Mouse (Mus musculus) forelimb bud, embryonic 11.5 days (tissue): Measurements from ENCODE around the gene Ttc39a.
A peak's percentile ranks its signal among the peaks of the same experiment; 100 is the strongest.

ENCODE experiments used
- DNase-seq: peaks from one replicate; pipeline ENCODE4 v3.0.0-alpha.2; 2012; ENCODE audit warnings: low read depth, low spot score

The Ttc39a gene

DNA sequence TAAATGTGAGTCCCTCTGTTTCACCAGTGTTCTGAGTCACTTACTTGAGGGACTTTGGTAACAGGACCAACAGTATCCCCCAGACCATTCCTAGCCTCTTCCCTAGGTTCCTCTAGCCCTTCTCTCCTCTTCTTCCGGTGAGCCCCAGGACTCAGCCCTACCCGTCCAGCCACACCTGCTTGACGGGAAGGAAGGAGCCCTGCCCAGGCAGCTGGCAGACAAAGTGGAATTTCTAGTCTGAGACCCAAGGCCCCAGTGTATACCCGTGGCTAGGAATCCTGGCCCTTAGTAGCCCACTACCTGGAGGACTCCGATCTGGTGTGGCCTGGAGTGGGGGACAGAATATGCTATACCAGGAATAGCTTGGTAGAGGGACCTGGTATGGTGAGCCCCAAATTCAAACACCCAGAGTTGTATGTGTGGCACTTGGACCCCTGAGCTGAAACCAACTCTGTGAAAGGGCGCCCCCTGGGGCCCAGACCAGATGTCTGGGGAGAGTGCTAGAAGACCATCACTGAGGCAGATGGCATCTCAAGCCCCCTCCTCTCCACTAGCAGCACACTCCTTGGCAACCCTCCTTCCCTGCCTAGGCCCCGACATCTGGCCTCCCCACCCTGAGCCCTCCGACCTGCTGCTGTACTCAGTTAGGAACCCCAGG, 13.8 kb downstream of the Ttc39a start:
- no peak for DNase-seq

DNA sequence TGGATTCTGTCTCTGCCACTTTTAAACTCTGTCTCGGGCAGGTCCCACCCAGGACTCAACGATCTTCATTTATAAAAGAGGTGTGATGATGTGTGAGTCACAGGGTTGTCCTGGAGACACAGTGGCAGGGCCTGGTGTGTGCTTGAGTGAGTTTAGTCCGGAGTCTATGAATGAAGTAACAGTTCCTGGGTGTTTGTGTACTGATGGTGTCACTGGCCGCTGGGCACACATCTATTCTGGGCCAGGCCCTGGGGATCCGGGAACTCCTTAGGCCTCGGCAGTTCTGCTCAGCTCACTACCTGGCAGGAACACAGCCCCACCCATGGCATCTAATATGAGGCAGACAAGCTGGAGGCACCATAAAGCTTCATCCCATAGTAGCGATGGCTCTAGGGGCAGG, 15.2 kb downstream of the Ttc39a start:
- no peak for DNase-seq

DNA sequence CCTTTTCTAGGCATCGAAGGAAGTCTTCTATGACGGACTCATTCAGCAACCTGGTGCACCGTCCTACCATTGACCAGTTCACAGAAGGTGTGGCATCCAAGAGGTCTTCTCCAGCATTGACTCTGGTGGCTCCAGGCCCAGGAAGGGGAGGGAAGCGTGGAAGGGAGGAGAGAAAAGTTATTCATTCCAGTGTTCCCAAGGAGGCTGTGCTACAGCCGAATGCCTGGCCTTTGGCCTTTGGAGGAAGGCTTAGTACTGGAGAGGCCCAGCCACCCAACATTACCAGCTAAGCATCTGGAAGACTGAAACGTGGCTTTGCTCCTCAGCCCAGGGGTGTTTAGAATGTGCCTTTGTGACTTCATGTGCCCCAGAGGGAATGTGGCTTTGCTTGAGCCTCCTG, 16.0 kb downstream of the Ttc39a start:
- no peak for DNase-seq

DNA sequence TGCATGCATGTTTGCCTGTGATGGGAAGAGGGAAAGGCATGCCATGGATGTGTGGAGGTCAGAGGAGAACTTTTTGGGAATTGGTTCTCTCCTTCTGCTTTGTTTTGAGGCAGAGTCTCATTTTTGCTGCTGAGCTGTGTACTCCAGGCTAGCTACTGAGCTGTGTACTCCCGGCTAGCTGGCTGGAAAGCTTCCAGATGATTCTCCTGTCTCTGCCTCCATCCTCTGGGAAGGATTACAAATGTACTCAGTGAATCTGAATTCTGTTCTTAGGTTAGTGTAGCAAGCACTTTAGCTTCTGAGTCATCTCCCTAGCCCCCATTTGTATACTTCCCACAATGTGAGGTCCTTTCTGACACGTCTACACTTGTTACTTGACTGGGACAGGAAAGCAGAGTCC, 17.0 kb downstream of the Ttc39a start:
- DNase-seq = no peak

DNA sequence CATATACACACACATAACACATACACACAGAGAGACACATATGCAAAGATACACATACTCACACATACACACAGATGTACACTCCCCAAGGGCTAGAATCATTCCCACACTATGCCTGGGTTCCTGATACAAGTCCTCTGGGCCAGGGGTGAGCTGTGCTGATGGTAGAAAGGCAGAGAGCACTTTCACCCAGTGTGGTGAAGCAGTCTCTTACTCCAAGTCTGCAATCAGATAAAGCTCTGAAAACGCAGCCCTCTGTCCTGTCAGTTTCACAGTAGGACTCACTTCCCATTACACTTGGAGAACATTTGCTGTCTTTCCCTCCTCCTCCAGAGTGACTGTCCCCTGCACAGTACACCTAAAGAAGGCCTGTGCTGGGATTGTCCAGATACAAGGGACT, 20.6 kb downstream of the Ttc39a start:
- DNase-seq = no peak

DNA sequence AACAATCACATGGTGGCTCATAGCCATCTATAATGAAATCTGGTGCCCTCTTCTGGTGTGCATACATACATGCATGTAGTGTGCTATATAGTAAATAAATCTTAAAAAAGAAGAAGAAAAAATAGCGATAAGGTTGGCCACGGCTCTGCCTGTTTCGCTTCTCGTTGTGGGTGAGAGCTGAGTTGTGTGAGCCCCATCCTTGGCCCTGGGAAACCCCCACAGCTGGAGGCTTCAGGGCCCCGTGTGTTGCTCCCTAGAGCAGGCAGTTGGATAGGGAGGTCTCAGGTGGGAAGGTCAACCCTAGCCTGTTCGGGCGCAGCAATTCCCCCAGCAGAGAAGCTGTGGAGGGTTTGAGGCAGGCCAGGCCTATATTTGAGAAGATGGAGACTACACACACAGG, 23.8 kb downstream of the Ttc39a start:
- DNase-seq = no peak

DNA sequence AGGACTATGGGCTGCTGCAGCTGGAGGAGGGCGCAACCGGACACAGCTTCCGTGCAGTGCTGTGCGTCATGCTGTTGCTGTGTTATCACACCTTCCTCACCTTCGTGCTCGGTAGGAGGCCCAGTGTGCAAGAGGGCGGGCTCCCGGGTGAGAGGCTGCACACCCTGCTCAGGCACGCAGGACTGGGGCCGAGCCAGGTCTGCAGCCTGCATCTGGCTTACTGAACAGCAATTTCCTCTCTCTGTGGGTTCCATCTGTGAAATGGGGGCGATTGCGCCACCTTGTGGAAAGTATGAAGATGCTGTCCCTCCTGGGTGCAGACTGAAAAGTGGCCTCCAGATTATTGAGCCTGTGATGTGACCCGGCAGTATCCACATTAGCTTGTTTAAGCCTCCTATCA, 24.4 kb downstream of the Ttc39a start:
- peak; percentile 36 for DNase-seq

DNA sequence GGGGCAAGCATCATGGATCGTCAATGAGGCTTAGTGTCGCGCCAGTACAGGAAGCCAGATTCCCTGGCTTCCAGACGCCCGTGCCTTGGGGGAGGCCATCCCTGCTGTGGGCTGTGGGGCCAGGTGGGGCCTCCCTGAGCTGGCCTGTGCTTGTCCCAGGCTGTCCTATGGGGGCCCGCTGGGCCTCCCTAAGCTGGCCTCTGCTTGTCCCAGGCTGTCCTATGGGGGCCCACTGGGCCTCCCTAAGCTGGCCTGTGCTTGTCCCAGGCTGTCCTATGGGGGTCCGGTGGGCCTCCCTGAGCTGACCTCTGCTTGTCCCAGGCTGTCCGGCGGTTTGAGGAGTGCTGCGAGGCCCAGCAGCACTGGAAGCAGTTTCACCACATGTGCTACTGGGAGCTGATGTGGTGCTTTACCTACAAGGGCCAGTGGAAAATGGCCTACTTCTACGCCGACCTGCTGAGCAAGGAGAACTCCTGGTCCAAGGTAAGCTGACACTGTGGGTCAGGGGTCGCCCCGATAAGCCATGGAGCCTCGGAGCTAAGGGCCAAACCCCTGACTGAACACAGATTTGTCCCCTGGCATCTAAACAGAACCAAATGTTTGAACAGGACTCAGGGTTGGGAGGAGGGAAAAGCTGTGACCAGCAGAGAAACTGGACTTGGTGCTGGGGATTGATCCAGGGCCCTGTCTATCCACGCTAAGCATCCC, 26.4 kb downstream of the Ttc39a start:
- DNase-seq = no peak

DNA sequence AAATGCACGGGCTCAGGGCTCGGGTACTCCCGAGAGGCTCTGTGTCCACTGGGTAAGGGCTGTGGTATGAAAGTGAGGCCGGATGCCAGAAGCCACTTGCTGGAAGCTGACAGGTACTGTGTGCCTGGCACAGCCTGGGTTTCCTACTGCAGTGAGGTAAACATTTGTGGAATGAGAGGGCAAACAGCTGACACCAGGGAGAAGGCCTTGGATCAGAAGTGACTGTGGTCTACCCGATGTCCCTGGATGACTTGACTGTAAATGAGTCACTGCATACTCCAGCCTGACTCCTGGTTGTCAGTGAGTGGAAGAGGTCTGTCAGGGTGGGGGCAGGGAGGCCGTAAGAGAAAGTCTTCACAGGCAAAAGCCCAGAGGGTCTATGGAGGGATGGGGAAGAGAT, 27.2 kb downstream of the Ttc39a start:
- DNase-seq = no peak

DNA sequence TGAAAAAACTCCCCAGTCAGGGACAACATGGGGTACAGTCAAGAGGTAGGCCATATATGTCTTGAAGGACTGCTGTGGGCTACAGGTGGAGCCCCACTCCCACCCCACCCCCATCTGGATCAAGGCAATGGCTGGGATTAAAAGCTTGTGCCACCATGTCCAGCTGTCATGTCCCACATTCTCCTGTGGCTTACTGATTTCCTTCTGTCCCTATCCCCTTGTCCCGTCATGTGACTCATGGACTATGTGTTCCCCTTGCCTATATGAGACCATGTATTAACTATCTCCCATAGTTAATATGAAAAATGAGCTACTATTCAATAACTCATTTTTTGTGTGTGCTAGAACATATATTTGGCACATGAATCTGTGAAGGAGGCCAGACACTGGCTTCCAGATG, 27.8 kb downstream of the Ttc39a start:
- DNase-seq = no peak

DNA sequence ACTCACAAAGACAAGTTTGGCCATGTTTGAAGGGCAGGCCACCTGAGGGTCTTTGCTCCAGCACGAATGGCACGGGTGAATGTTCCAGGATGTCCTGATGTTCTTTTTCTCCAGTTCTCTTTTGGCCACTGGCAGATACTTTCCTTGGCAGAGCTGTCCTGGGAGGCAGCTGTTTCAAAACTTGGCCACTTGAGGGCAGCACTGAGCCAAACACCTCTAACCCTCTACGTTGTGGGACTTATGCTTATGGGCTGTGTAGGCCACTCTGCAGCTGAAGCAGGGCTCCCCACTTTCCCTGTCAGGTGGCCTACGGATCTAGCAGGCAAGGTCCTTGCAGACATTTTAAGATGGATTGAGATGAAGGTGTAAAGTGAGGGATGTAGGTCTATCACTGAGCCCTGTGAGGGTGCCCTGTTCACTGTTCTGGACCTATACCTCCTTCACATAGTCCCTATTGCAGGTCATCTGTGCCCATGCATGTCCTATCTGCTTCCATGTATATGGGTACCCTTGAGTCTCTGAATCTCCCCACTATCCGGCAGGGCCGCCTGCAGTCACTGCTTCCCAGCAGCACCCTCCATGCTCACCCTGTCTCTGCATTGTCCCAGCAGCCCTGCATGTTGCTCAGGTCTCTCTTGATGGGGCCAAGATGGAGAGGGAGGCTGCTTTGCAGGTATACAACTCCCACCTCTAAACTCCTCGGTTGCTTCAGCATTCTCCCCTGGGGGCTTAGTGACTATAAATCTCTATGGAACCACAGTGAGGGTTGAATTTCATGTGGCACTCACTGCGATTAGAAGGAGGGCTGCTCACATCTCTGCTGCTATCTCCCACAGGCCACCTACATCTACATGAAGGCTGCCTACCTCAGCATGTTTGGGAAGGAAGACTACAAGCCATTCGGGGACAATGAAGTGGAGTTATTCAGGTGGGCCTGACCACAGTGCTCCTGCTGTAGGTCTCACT, 31.8 kb downstream of the Ttc39a start:
- peak; percentile 73 for DNase-seq

DNA sequence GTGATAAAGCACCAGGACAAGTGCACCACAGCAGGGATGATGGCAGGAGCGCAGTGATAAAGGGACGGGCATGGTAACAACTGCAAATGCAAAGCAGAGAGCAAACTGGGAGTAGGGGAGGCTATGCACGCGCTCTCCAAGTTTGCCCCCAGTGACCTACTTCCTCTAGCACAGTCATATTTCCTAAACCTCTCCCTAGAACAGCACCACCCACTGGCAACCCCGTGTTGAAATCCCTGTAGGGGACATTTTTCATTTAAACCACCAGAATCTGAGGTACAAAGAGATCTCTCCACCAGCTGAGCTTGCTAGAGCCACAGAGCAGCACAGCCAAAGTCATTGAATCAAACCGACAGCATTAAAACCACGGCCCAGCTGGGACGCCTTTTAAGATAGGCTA, 32.7 kb downstream of the Ttc39a start:
- no peak for DNase-seq

DNA sequence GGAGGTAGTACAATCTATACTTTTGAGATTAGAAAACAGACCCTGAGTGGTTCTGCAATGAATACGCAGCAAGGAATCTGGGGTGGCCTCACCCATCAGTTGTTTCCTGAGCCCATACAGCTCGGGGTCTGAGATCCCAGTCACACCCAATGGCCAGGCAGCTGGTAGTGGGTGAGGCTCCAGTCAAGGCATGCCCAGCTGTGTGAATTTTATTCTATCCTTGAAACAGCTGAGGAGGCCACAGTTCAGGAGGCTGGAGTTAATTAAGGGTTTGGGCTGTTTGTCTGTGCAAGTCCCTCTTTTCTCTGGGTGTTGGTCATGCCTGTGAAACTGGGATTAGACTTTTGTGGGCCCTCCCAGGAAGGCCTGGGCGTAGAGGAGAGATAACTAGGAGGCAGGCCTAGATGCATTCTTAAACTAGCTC, 33.4 kb downstream of the Ttc39a start:
- DNase-seq = no peak

DNA sequence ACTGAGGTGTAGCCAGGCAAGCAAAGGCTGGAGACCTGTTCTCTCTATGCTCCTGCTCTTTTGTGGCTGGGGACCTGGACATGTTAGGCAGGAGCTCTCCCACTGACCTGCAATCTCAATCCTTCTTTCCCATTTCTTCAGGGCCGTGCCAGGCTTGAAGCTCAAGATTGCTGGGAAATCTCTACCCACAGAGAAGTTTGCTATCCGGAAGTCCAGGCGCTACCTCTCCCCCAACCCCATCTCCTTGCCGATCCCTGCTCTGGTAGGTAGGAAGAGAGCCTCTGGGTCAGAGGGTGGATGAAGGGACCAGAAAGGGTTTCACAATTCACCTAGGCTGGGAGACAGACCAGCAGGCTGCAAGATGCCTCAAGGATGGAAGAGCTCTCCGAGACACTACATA, 34.0 kb downstream of the Ttc39a start:
- no peak for DNase-seq

DNA sequence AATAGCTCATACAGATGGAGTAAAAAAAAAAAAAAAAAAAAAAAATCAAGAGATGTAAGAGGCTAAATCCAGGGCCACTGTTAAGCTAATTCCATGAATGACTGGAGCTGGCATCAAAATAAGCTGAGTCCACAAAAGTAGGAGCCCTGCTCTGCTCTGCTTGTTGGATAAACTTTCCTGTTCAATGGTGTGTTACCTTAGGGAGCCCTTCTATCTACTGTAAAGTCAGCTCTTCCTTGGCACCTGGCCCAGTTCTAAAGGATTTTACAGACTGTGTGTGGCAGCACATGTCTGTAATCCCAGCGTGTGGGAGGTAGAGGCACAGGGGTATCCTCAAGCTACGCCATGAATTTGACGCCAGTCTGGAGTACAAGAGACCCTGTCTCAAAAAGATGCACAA, 34.6 kb downstream of the Ttc39a start:
- no peak for DNase-seq

DNA sequence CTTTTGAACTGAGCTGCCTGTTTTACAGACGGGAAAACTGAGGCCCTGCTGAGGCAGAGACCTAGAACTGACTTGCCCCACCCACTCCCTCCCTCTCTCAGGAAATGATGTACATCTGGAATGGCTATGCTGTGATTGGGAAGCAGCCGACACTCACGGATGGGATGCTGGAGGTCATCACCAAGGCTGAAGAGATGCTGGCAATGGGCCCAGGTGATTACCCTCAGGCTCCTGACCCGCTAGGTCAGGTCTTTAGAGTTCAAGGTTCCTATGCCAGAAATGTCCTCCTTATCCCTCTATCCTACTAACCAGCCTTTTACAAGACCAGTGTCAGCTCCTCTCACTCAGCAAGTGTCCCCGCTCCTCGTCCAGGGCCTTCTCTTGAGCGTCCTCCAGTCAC, 35.7 kb downstream of the Ttc39a start:
- DNase-seq = no peak

DNA sequence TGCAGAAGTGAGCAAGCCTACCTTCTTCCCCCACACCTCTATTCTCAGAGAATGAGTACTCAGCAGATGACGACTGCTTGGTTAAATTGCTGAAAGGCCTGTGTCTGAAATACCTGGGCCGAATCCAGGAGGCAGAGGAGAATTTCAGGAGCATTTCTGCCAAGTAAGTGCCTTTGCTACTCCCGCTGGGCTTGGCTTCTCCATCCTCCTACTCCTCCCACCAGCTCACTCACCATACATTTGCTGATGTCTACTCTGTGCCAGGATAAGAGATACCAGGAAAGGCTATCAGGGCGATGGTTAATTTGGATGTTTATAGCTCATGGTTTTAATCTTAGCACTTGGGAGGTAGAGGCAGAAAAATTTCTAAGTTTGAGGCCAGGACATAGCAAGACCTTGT, 36.2 kb downstream of the Ttc39a start:
- no peak for DNase-seq

DNA sequence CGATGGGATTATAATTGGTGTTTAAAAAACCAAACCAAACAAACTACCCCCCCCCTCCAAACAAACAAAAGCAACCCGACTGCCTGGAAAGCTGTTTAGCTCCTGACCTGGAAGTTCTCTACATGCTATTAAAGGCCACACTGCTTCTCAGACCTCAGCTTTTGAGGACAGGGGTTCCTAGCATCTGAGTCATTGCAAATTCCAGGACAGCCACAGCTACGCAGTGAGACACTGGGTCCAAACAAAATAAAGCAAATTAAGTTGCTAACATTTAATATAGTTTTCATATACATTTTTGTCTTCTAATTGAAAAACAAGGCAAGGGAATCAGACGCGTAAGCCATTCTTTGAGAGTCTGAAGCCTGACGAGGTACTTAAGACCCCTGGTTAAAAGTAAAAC, 38.0 kb downstream of the Ttc39a start:
- DNase-seq = no peak

DNA sequence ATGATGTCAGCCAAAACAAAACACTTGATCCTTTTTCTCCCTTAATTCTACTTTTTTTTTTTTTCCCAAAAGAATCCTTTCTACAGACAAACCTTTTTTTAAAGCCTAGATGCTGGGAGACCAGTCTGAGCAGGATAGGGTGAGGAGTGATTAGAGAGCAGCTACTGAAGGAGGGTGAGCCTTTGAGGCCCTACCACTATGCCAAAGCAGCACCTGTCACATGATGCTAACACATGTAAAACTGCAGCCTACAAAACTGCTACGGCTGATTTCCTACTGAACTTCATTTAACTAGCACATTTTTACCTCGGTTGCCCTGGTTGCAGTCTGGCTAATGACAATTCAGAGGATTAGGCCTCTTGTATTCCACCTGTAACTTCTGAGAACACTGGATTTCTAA, 38.5 kb downstream of the Ttc39a start:
- DNase-seq = no peak

DNA sequence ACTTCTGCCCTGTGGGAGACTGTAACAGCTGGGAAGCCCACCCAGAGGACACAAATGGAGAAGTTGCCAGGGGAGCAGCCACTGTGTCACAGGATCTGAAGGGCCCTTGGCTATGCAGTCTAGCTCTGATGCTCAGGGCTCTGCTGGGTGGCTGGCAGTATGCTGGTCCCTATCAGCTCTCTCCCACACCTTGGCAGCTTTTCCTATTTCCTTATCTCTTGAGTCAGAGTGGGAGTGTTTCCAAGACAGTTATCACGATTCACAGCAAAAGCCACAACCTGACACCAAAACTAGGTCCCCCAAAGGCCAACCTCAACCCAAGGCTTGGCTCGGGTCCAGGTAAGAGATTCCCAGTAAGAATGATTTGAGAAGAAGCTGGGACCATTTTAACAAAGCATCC, 39.0 kb downstream of the Ttc39a start:
- DNase-seq = no peak

DNA sequence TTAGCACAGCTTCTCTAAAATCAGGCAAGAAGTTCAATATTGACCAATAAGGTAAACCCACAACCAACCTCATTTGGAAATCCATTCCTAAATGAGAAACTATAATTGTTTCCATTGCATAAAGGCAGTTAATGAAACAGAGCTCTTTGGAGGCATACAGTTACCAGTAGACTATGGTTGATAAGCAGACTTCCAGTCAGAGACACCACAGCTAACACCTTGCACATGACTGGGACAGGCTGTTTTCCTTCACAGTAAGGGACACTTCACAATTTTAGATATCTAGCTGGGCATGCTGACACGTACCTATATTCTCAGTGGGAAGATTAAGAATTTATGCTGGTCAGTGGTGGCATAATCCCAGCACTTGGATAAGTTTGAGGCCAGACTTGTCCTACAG, 39.5 kb downstream of the Ttc39a start:
- DNase-seq = no peak

DNA sequence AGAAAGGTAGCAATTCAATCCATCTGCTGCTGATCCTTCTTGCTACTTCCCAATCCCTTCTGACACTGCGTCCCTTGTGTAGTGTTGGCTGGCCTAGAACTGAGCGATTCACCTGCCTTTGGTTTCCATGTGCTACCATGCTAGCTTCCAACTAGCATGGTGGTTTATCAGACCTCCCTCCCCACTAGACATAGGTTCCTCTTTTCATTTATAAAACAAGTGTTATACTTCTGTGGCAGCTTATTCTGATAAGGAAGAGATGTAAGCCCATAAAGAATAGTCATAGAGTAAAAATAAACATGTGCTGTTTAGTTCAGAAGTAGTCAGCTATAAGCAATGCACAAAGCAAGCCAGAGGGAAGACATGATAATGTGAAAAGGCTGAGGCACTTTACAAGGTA, 42.1 kb downstream of the Ttc39a start:
- DNase-seq = no peak

DNA sequence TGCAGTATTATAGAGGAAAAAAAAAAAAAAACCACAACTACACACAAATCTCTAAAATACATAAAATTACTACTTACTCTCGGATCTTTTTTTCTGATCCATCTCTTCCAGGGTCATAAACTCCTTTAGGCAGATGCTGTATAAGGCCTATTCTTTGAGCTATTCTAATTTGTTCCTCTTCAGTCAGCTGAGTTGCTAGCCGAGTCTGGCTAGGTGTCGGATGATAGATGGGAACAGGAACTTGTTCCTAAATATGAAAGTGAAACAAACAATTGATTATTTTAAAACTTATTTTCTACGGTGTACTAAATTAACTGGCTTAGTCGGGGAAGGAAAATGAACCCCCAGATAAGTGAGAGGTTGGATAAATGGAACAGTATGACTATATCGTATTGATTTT, 50.4 kb downstream of the Ttc39a start:
- DNase-seq = no peak
